Mouse (Mus musculus) neural tube, embryonic 15.5 days (tissue): Measurements from ENCODE around the gene Rpain. TPM values are rescaled to one million over a fixed set of nuclear protein-coding genes. Genes with fewer than 3 reads are reported as not detected.

Source experiments
- ATAC-seq: fragments of 200-750 bp; cut with Nextera tagmentation; 2 replicates; pipeline ENCODE4 v1.8.0; 2017; ENCODE audit warnings: mild to moderate bottlenecking, moderate TSS enrichment, moderate library complexity; ENCODE audit not compliant: low FRiP score
- H3K27ac ChIP-seq: fragments of 300-500 bp; sonication (generic); replicated peaks from 2 replicates; pipeline ENCODE4 v1.5.1; 2015; ENCODE audit warnings: mild to moderate bottlenecking, inconsistent platforms
- H3K27me3 ChIP-seq: fragments of 300-500 bp; sonication (generic); replicated peaks from 2 replicates; pipeline ENCODE4 v1.6.1; 2015; ENCODE audit warnings: inconsistent platforms
- H3K36me3 ChIP-seq: fragments of 300-500 bp; sonication (generic); 2 replicates; pipeline ENCODE4 v1.6.1; 2015; ENCODE audit warnings: inconsistent platforms
- H3K4me1 ChIP-seq: fragments of 300-500 bp; sonication (generic); 2 replicates; pipeline ENCODE4 v1.6.1; 2015; ENCODE audit warnings: inconsistent platforms
- H3K4me2 ChIP-seq: fragments of 300-500 bp; sonication (generic); 2 replicates; pipeline ENCODE4 v1.6.1; 2015; ENCODE audit warnings: inconsistent platforms, mild to moderate bottlenecking, moderate library complexity
- H3K4me3 ChIP-seq: fragments of 300-500 bp; sonication (generic); replicated peaks from 2 replicates; pipeline ENCODE4 v1.5.1; 2015; ENCODE audit warnings: mild to moderate bottlenecking, inconsistent platforms
- H3K9ac ChIP-seq: fragments of 300-500 bp; sonication (generic); replicated peaks from 2 replicates; pipeline ENCODE4 v1.6.1; 2015; ENCODE audit warnings: mild to moderate bottlenecking, inconsistent platforms
- H3K9me3 ChIP-seq: fragments of 300-500 bp; sonication (generic); replicated peaks from 2 replicates; pipeline ENCODE4 v1.6.1; 2016; ENCODE audit warnings: inconsistent platforms
- WGBS: fragments of 180-500 bp; shearing (Covaris S2); methylation state at CpG from one replicate; pipeline ENCODE4 v1.1.7; 2015; ENCODE audit warnings: mixed read lengths; 5-methylcytosine and 5-hydroxymethylcytosine counted together
- polyA plus RNA-seq: library from polyadenylated mRNA; unstranded; fragments of >200 nt; fragmentation: Nextera tagmentation; extraction: Ambion mirVana; gene quantifications from 2 replicates; pipeline ENCODE4 v1.2.1, GENCODE M21; 2015

The Rpain gene
- 71.3 and 78.8 TPM in 2 replicates for polyA plus RNA-seq

DNA sequence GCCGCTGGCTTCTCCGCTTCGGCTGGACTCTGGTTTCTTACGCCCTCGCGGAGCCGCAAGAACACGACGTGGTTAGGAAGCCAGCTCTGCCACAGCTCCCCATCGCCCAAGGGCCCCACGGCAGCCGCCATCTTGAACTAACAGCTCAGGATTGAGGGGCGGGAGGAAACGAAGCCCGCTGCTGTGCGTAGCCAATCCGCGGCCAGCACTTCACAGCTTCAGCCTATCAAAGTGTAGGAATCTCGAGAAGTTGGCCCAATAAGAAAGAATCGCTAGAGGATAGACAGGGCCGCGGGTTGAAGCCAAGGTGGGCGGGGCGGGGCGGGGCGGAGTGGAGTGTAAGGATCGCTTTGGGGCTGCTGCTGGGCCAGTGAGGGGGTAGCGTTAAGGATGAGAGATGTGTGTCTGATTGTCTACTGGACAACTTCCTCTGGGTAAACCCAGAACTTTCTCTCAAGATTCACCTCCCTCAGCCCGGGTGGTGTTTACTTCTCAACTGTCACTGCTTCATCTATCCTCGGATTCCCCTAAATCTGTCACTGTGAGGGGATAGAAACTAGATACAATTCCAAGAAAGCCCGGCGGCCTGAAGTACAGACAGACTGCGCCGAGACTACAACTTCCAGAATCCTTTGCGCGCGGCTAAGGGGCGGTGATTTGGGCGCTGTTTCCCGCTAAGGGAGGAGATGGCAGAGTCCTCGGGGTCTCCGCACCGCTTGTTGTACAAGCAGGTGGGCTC is at the start of gene Rpain, which contains the start of gene Nup88:
TSS of gene Rpain (plus strand) at position 393 of the 739 bp plus-strand sequence.
TSS of gene Nup88 (minus strand) at position 153 of the 739 bp plus-strand sequence.
- Histone ChIP-seq H3K27ac (peak within 1 kb of the TSS; percentile 94), H3K4me2 (peak within 1 kb of the TSS; percentile 91), H3K9me3 (no peaks in the 10 kb centered on the region), H3K4me3 (peak within 1 kb of the TSS; percentile 95), H3K9ac (peak within 1 kb of the TSS; percentile 99), H3K36me3 (peaks cover 40% of the 10 kb centered on the region), H3K4me1 (peaks cover 23% of the 10 kb centered on the region), H3K27me3 (no peaks in the 10 kb centered on the region)
- WGBS, result under 1% methylated on average over 43 of the region's 43 CpGs
- ATAC-seq, result peak; percentile 98

DNA sequence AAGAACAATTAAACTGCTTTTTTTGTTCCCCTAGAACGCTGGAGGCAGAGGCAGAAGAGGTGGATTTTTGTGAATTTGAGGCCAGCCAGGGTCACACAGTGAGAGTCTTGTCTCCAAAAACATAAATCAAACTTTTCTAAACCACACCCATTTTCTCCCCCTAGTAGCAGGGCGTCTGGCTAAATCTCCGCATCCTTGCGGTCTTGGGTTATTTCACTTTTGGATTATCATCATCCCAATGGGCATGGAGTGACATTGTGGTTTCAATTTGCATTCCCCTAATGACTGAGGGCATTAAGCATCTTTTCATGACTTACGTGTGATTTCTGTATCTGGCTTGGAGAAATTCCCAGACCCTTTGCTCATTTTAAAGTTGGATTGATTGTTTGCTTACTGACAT is 38.6 kb upstream of the Rpain start:
- Histone ChIP-seq H3K36me3 (peaks cover 57% of the 10 kb centered on the region), H3K9me3 (no peaks in the 10 kb centered on the region), H3K4me3 (no peak overlapping the region), H3K4me2 (no peak overlapping the region), H3K27me3 (no peaks in the 10 kb centered on the region), H3K9ac (no peak overlapping the region), H3K4me1 (no peaks in the 10 kb centered on the region), H3K27ac (no peak overlapping the region)
- ATAC-seq, result no peak
- WGBS, result 78% methylated on average over 5 of the region's 5 CpGs

DNA sequence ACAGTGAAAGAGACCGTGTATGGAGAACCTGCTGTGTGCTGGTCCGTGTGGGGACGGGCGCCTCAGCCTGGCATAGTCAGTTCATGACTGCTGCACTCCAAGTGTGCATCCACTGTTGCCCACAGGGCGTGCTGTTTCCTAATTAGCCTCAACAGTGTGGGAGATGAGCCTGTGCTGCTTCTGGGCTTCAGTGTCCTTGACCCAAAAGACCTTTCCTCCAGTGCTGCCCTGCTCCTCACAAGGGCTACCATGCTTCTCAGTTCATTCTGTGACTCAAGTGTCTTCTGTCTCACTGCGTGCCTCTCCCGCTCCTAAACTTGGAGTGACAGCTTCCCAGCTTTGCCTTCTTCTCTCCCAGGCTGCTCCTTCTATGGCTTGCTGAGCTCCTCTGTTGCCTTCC is 34.7 kb upstream of the Rpain start:
- peaks cover 69% of the 10 kb centered on the region for H3K36me3 ChIP-seq
- H3K9me3 ChIP-seq, result no peaks in the 10 kb centered on the region
- no peak for ATAC-seq
- H3K27me3 ChIP-seq, result no peaks in the 10 kb centered on the region
- no peaks in the 10 kb centered on the region for H3K4me1 ChIP-seq
- H3K27ac ChIP-seq, result no peak overlapping the region
- no peak overlapping the region for H3K4me2 ChIP-seq
- WGBS, result 86% methylated on average over 7 of the region's 7 CpGs
- H3K9ac ChIP-seq, result no peak overlapping the region
- no peak overlapping the region for H3K4me3 ChIP-seq

DNA sequence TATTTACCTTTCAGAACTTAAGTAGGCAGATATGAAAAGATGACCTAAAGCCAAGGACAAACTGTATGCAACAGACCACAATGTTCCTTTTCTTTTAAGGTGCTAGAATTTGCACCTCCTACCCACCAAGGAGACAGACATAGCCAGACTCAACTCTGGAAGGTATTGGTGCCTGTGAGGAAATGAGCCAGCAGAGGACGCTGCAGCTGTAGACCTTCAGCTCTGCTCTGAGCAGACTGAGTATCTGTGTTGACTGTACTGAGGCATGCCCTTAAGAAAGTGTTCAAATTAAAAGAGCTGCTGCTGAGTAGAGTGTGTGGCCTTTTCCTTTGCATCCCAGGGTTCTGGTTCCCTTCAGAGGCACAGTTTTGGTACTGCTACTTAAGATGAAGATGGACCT is 27.4 kb upstream of the Rpain start:
- Histone ChIP-seq H3K4me2 (no peak overlapping the region), H3K27me3 (no peaks in the 10 kb centered on the region), H3K36me3 (peaks cover 88% of the 10 kb centered on the region), H3K4me3 (no peak overlapping the region), H3K9me3 (no peaks in the 10 kb centered on the region), H3K9ac (no peak overlapping the region), H3K27ac (no peak overlapping the region), H3K4me1 (no peaks in the 10 kb centered on the region)
- ATAC-seq, result no peak
- 90% methylated on average over 1 of the region's 1 CpGs for WGBS

DNA sequence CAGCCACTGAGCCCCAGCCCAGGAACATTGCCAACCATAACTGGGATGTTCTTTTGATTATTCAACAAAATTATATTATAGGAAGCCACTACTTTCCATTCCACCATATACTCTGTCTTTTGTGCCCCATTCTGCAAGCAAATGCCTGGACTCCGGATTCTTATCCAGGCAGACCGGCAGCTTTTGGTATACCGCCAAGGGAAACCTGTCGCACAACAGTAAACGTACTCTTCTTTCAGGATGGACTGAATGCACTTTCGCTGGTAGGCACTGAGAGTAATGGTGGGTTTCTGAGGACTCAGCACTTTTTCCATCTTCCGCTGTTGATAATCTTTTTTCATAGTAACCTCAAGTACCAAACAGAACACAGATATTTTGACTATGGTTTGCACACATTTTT is 26.4 kb upstream of the Rpain start:
- Histone ChIP-seq H3K27me3 (no peaks in the 10 kb centered on the region), H3K4me2 (no peak overlapping the region), H3K9me3 (no peaks in the 10 kb centered on the region), H3K4me3 (no peak overlapping the region), H3K9ac (no peak overlapping the region), H3K27ac (no peak overlapping the region), H3K4me1 (no peaks in the 10 kb centered on the region), H3K36me3 (peaks cover 88% of the 10 kb centered on the region)
- ATAC-seq, result no peak
- WGBS, result 89% methylated on average over 7 of the region's 7 CpGs

DNA sequence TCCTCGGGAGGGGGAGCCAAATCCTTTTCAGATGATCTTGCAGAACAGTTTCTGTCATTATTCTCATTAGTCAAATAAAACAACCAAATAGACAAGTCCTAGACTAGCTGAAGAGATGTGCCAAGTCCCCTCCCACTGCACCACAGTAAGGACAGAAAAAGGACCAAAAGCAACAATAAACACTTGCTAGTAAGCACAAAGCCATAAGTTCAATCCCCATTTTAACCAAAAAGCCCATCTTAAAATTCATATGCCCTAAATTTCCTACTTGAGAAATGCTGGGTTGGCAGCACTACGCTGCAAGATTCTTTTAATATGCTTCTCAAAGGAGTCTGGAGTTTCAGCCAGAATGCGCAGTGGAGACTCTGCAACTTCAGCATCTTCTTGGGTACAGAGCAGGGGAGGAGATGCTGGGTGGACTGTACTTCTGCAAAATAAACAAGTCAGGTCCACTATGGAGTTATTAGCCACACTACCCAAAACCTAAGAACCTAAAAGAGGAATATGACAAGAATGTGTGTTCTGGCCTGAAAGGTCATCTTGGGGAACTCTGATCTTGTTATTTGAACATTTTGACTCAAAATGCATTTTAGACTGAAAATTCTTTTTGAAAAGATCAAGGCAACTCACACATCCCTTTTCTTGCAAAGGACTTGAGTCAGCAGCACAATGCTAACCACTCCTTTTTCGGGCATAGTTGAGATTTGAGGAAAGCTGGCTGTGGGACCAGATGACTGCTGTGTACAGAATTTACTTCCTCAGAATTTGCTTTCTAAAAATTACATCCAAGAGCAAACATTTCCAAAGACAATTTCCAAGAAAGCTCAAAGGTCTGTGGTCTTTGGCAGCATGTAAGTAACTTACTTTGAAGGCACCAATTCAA is 24.8 kb upstream of the Rpain start:
- ATAC-seq, result no peak
- no peaks in the 10 kb centered on the region for H3K27me3 ChIP-seq

DNA sequence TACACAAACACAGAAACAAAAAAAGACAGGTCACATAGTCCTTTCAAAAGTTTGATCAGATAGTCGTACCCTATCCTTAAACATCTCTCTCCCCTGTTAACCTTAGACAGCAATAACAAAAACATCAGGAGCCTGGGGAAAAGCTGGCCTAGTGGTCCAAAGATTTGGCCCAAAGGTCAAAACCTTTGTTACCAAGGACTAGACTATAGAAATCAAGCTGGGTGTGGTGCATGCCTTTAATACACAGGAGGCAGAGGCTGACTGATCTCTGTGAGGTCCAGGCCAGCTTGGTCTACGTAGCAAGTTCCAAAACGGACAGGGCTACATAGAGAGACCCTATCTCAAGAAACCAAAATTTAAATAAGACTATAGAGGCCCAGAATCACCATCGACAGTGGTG is 15.3 kb upstream of the Rpain start:
- Histone ChIP-seq H3K27me3 (no peaks in the 10 kb centered on the region), H3K36me3 (peaks cover 83% of the 10 kb centered on the region), H3K9me3 (no peaks in the 10 kb centered on the region), H3K4me2 (no peak overlapping the region), H3K4me1 (no peaks in the 10 kb centered on the region), H3K9ac (no peak overlapping the region), H3K4me3 (no peak overlapping the region), H3K27ac (no peak overlapping the region)
- no peak for ATAC-seq
- 91% methylated on average over 4 of the region's 4 CpGs for WGBS

More for the DNA sequence above, 24.8 kb upstream of the Rpain start:
- Histone ChIP-seq H3K27ac (no peak overlapping the region), H3K4me1 (no peaks in the 10 kb centered on the region), H3K4me3 (no peak overlapping the region), H3K9me3 (no peaks in the 10 kb centered on the region), H3K36me3 (peaks cover 91% of the 10 kb centered on the region), H3K4me2 (no peak overlapping the region), H3K9ac (no peak overlapping the region)
- WGBS, result 91% methylated on average over 4 of the region's 4 CpGs

DNA sequence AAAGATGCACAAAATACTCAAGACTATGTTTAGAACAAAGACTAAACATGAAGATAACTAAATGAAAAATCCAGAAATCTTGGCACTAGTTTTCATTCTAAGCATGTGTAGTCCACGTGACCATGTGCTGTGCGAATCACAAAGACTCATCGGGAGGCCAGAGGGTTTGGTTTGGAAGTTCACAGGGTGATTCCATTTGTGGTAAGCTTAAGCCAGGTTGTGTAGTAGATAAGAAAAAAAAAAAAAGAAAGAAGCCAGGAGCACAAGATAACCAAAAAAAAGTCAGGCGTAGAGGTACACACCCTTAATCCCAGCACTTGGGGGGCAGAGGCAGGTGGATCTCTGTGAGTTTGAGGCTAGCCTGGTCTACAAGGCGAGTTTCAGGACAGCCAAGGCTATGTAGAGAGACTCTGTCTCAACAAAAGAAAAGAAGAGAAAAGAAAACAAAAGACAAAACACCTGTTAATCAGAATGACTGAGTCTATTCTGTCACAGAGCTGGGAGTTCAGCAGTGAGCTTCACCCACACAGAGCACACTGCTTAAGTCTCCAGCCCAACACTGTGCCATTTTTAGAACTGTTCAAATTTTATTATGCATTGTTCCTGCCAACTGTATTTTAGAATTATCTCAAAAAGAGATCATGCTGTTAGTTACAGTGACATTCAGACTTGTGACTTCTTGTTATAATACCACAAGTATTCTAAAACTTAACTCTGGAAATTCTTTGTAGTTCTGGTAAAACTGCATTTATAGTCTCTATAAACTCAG is 9.0 kb upstream of the Rpain start:
- Histone ChIP-seq H3K27me3 (no peaks in the 10 kb centered on the region), H3K36me3 (peaks cover 88% of the 10 kb centered on the region), H3K9ac (no peak overlapping the region), H3K9me3 (no peaks in the 10 kb centered on the region), H3K4me2 (no peak overlapping the region), H3K4me3 (no peak overlapping the region), H3K27ac (no peak overlapping the region), H3K4me1 (no peaks in the 10 kb centered on the region)
- no peak for ATAC-seq
- 89% methylated on average over 5 of the region's 5 CpGs for WGBS

DNA sequence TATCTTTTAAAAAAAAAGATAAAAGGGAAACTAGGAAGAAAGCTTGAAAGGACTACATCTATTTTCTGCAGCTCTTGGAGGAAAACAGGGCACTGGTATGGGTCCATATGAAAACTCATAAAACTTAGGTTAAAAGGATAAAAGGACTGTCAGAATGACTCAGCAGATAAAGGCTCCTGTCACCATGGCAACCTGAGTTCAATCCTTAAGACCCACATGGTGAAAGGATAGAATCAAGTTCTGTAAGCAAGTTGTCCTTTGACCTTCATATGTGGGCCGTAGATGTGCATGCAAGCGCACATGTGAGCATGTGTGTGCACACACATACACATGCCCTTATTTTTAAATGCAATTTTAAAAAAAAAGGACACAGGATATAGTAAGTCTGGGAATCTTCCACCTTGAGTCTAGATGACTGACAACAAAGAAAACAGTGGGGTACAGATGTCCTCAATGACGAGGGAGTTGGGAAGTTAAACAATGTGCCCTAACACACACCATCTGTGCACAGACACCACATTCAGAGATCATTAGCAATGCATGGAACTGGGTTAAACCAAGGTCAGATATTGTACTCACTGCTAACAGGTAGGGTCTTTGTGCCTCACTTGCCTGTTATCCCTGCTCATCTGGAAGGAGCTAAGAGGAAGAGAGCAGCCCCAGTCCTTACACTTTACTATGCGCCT is 5.6 kb upstream of the Rpain start:
- peaks cover 67% of the 10 kb centered on the region for H3K36me3 ChIP-seq
- 72% methylated on average over 4 of the region's 4 CpGs for WGBS
- no peak overlapping the region for H3K9ac ChIP-seq

DNA sequence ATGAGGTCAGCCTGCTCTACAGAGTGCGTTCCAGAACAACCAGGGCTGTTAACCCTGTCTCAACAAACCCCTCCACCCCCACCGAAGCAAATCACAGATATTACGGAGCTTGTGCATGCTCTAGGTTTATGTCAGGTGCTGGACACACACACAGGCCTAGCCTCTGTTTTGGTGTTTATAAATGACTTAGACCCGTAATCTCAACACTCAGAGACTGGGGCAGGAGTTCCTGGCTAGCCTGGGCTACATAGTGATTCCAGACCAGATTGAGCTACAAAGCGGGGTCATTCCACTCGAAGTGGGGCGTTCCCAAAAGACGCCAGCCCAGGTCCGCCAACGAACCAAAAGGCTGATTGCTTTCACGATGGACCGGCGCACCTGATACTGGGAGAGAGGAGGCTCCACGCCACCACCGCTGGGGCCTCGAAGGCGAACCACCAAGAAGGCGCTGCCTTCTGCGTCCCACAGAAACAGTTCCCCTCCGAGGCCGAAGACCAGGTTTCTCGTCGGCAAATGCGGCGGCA is 680 bp upstream of the Rpain start:
- no peaks in the 10 kb centered on the region for H3K9me3 ChIP-seq
- H3K9ac ChIP-seq, result peak overlapping the region; percentile 99
- H3K4me2 ChIP-seq, result peak overlapping the region; percentile 78
- peak overlapping the region; percentile 95 for H3K4me3 ChIP-seq
- under 1% methylated on average over 25 of the region's 25 CpGs for WGBS
- H3K27ac ChIP-seq, result peak overlapping the region; percentile 94
- H3K27me3 ChIP-seq, result no peaks in the 10 kb centered on the region
- peak; percentile 12; the same call in 1 of the 2 replicates for ATAC-seq
- peaks cover 23% of the 10 kb centered on the region for H3K4me1 ChIP-seq
- peaks cover 40% of the 10 kb centered on the region for H3K36me3 ChIP-seq

More for the DNA sequence above, 5.6 kb upstream of the Rpain start:
- no peak overlapping the region for H3K27ac ChIP-seq
- no peaks in the 10 kb centered on the region for H3K27me3 ChIP-seq
- no peak for ATAC-seq
- H3K9me3 ChIP-seq, result no peaks in the 10 kb centered on the region
- peaks cover 14% of the 10 kb centered on the region for H3K4me1 ChIP-seq
- H3K4me2 ChIP-seq, result no peak overlapping the region
- H3K4me3 ChIP-seq, result no peak overlapping the region
